Mouse (Mus musculus) midbrain, postnatal 0 days (tissue): Measurements from ENCODE around the gene Polr2f. TPM values are rescaled to one million over a fixed set of nuclear protein-coding genes. Genes with fewer than 3 reads are reported as not detected.

ENCODE experiments used
- ATAC-seq: fragments of 200-750 bp; cut with Nextera tagmentation; 2 replicates; pipeline ENCODE4 v1.8.0; 2017; ENCODE audit warnings: moderate number of reproducible peaks, mild to moderate bottlenecking, moderate TSS enrichment, moderate library complexity; ENCODE audit not compliant: low FRiP score
- DNase-seq: peaks from one replicate; pipeline ENCODE4 v3.0.0-alpha.2; 2015; ENCODE audit warnings: low spot score
- H3K27ac ChIP-seq: fragments of 300-500 bp; sonication (generic); 2 replicates; pipeline ENCODE4 v1.5.1; 2014; ENCODE audit warnings: low read depth, mild to moderate bottlenecking, low read length, mixed read lengths
- H3K27me3 ChIP-seq: fragments of 300-500 bp; sonication (generic); 2 replicates; pipeline ENCODE4 v1.6.1; 2014; ENCODE audit warnings: low read length, control low read depth, mixed read lengths; ENCODE audit not compliant: insufficient read depth
- H3K36me3 ChIP-seq: fragments of 300-500 bp; sonication (generic); 2 replicates; pipeline ENCODE4 v1.6.1; 2014; ENCODE audit warnings: low read length, control low read depth, mixed read lengths; ENCODE audit not compliant: insufficient read depth
- H3K4me1 ChIP-seq: fragments of 300-500 bp; sonication (generic); 2 replicates; pipeline ENCODE4 v1.6.1; 2014; ENCODE audit warnings: mild to moderate bottlenecking, control low read depth, antibody characterized with exemption, low read length, mixed read lengths; ENCODE audit not compliant: insufficient read depth
- H3K4me2 ChIP-seq: fragments of 300-500 bp; sonication (generic); 2 replicates; pipeline ENCODE4 v1.6.1; 2014; ENCODE audit warnings: low read depth, mild to moderate bottlenecking, low read length, mixed read lengths; ENCODE audit not compliant: poor library complexity, severe bottlenecking
- H3K4me3 ChIP-seq: fragments of 300-500 bp; sonication (generic); 2 replicates; pipeline ENCODE4 v1.5.1; 2014; ENCODE audit warnings: low read depth, mild to moderate bottlenecking, low read length, moderate library complexity
- H3K9ac ChIP-seq: fragments of 300-500 bp; sonication (generic); replicated peaks from 2 replicates; pipeline ENCODE4 v1.6.1; 2014; ENCODE audit warnings: mild to moderate bottlenecking, low read length, moderate library complexity, mixed read lengths; ENCODE audit not compliant: poor library complexity, severe bottlenecking
- H3K9me3 ChIP-seq: fragments of 300-500 bp; sonication (generic); 2 replicates; pipeline ENCODE4 v1.6.1; 2016; ENCODE audit warnings: low read length, control low read depth
- CTCF ChIP-seq: IDR thresholded peaks from 2 replicates; pipeline ENCODE4 v1.5.1; 2016; ENCODE audit warnings: antibody characterized with exemption, mild to moderate bottlenecking
- whole genome bisulfite sequencing: fragments of 180-500 bp; shearing (Covaris S2); extraction: QIAGEN DNeasy Blood & Tissue Kit; methylation state at CpG from one replicate; pipeline ENCODE4 v1.1.7; 2014; 5-methylcytosine and 5-hydroxymethylcytosine counted together
- polyA plus RNA-seq: library from polyadenylated mRNA; unstranded; fragments of >200 nt; fragmentation: Nextera tagmentation; extraction: Ambion mirVana; gene quantifications from 2 replicates; pipeline ENCODE4 v1.2.1, GENCODE M21; 2015
- total RNA-seq: library from RNA; depleted of rRNA; stranded (reverse); fragments of >200 nt; gene quantifications from 2 replicates; pipeline ENCODE4 v1.2.3, GENCODE M21; 2014

Gene Polr2f
- total and polyA plus RNA-seq, 2 experiments from 2014 or later: 59.7 to 344 TPM

DNA sequence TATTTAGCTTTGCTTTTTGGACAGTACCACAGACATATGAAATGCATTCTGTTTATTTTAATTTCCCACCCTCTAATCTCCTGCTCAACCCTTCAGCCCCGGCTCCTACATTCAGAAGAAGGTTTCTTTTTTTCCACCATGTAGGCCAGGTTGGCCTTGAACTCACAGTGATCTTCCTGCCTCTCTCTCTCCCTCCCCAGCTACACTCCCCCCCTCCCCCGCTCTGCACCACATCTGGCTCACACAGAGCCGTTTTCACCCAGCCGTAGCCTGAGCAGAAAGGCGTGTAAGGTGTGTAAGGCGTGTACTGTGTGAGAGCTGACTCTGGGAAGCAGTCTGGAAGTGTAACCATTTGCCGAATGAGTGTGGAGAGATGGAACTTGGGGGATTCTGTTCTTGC, 11.5 kb upstream of the Polr2f start:
- Histone ChIP-seq H3K4me3 (no peak overlapping the region), H3K27ac (no peak overlapping the region), H3K4me1 (no peaks in the 10 kb centered on the region), H3K36me3 (peaks cover 85% of the 10 kb centered on the region), H3K27me3 (no peaks in the 10 kb centered on the region), H3K4me2 (no peak overlapping the region), H3K9ac (no peak overlapping the region), H3K9me3 (no peaks in the 10 kb centered on the region)
- DNase-seq: no peak
- ATAC-seq: no peak
- WGBS: 83% methylated on average over 7 of the region's 7 CpGs
- no peak for TF ChIP-seq CTCF

- no peaks in the 10 kb centered on the region for H3K4me1 ChIP-seq
- DNase-seq (no peak), ATAC-seq (no peak)
- no peak overlapping the region for H3K4me2 ChIP-seq
- no peak for TF ChIP-seq CTCF
- H3K27ac ChIP-seq: no peak overlapping the region
- H3K36me3 ChIP-seq: peaks cover 72% of the 10 kb centered on the region
- H3K9me3 ChIP-seq: no peaks in the 10 kb centered on the region
- no peaks in the 10 kb centered on the region for H3K27me3 ChIP-seq
- no peak overlapping the region for H3K9ac ChIP-seq
- WGBS: 86% methylated on average over 10 of the region's 10 CpGs
- no peak overlapping the region for H3K4me3 ChIP-seq
Observed at GRCm38 (mm10) chr15:79130782-79131181, 10.0 kb upstream of the Polr2f start.

- no peak overlapping the region for H3K4me2 ChIP-seq
- no peak overlapping the region for H3K9ac ChIP-seq
- H3K36me3 ChIP-seq: peaks cover 69% of the 10 kb centered on the region
- H3K4me3 ChIP-seq: no peak overlapping the region
- 77% methylated on average over 7 of the region's 7 CpGs for WGBS
- no peaks in the 10 kb centered on the region for H3K27me3 ChIP-seq
- H3K27ac ChIP-seq: no peak overlapping the region
- ATAC-seq (no peak), DNase-seq (no peak)
- H3K4me1 ChIP-seq: no peaks in the 10 kb centered on the region
- no peaks in the 10 kb centered on the region for H3K9me3 ChIP-seq
- TF ChIP-seq CTCF: no peak
Observed at GRCm38 (mm10) chr15:79131442-79131841, 9.4 kb upstream of the Polr2f start.

- Histone ChIP-seq H3K27me3 (no peaks in the 10 kb centered on the region), H3K4me3 (no peak overlapping the region), H3K36me3 (peaks cover 52% of the 10 kb centered on the region), H3K4me1 (no peaks in the 10 kb centered on the region), H3K27ac (no peak overlapping the region), H3K9ac (no peak overlapping the region), H3K4me2 (no peak overlapping the region), H3K9me3 (no peaks in the 10 kb centered on the region)
- WGBS: 84% methylated on average over 6 of the region's 6 CpGs
- DNase-seq: no peak
- no peak for TF ChIP-seq CTCF
- no peak for ATAC-seq
Observed at GRCm38 (mm10) chr15:79133191-79133661, 7.6 kb upstream of the Polr2f start.

- ATAC-seq (no peak), DNase-seq (no peak)
- 82% methylated on average over 9 of the region's 9 CpGs for WGBS
- H3K4me2 ChIP-seq: no peak overlapping the region
- no peak overlapping the region for H3K27ac ChIP-seq
- no peak overlapping the region for H3K4me3 ChIP-seq
- H3K4me1 ChIP-seq: no peaks in the 10 kb centered on the region
- no peak for TF ChIP-seq CTCF
- H3K36me3 ChIP-seq: peaks cover 45% of the 10 kb centered on the region
- H3K9me3 ChIP-seq: no peaks in the 10 kb centered on the region
- no peaks in the 10 kb centered on the region for H3K27me3 ChIP-seq
- H3K9ac ChIP-seq: no peak overlapping the region
Observed at GRCm38 (mm10) chr15:79134496-79135270, 6.1 kb upstream of the Polr2f start.

GRCm38 (mm10) chr15:79135332-79135731, 5.5 kb upstream of the Polr2f start:
- no peak overlapping the region for H3K4me3 ChIP-seq
- DNase-seq: no peak
- peaks cover 38% of the 10 kb centered on the region for H3K36me3 ChIP-seq
- no peaks in the 10 kb centered on the region; the same call in 1 of the 2 replicates for H3K4me1 ChIP-seq
- no peak for TF ChIP-seq CTCF
- H3K9ac ChIP-seq: no peak overlapping the region
- H3K27me3 ChIP-seq: no peaks in the 10 kb centered on the region
- no peak overlapping the region for H3K27ac ChIP-seq
- no peak overlapping the region for H3K4me2 ChIP-seq
- no peak for ATAC-seq
- WGBS: 69% methylated on average over 9 of the region's 9 CpGs
- H3K9me3 ChIP-seq: no peaks in the 10 kb centered on the region
